Comparison of ENCODE assay signal across 8 mouse cellular contexts in the genomic region with DNA sequence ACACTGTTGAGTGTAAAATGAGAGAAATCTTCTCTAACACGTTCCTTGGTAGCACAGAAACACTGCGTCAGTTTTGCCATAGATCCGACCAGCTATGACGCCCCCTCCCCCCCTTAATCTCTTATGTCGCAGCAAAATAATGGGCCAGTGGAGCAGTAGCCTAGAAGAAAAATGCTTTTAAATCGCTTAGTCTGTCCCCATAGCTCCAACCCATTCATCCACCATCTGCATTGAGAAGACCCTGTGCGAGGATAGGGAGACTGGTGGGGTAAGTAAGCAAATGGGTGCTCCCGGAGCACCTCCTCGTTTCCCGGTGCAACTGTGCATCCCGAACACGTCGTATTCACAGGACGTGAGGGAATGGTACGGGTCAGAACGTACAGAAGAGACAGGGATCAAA. TPM values are rescaled to one million over a fixed set of nuclear protein-coding genes. Genes with fewer than 3 reads are reported as not detected.
DNase-seq lines count a peak whose midpoint lies in the region; ATAC-seq lines count a peak whose summit lies in the region.

No protein-coding gene starts in this region.

- peak overlapping the region; percentile 44 for H3K9ac ChIP-seq in lung, embryonic 15.5 days
- H3K9ac ChIP-seq in forebrain, embryonic 15.5 days (replicated peaks), result peak overlapping the region; percentile 88

- H3K79me2 ChIP-seq in macrophage (ENCODE audit: inconsistent target), result no peaks in the 10 kb centered on the region

- peak overlapping the region; percentile 92 for H3K4me3 ChIP-seq in lung, embryonic 15.5 days
- H3K4me3 ChIP-seq in forebrain, embryonic 15.5 days, result peak overlapping the region; percentile 100
- peak overlapping the region; percentile 89 for H3K4me3 ChIP-seq in macrophage (ENCODE audit: inconsistent target)

- peak overlapping the region; percentile 63 for H3K4me2 ChIP-seq in lung, embryonic 15.5 days
- H3K4me2 ChIP-seq in forebrain, embryonic 15.5 days (replicated peaks), result peak overlapping the region; percentile 94

- ATAC-seq in CD4-positive, CD25-positive, alpha-beta regulatory T cell, adult 4 months, result no peak
- peak; percentile 2; the same call in 1 of the 2 replicates for ATAC-seq in lung, embryonic 15.5 days (ENCODE audit: borderline replicate concordance, extremely low read depth, low FRiP score, low TSS enrichment)
- peak; percentile 11 for ATAC-seq in forebrain, embryonic 15.5 days (replicated peaks)

- H3K36me3 ChIP-seq in lung, embryonic 15.5 days, result no peaks in the 10 kb centered on the region
- no peaks in the 10 kb centered on the region for H3K36me3 ChIP-seq in forebrain, embryonic 15.5 days
- H3K36me3 ChIP-seq in macrophage (ENCODE audit: inconsistent target), result no peaks in the 10 kb centered on the region

- peak; percentile 27 for DNase-seq in CD4-positive, CD25-positive, alpha-beta regulatory T cell, adult 2 months (ENCODE audit: low read depth, low spot score)
- DNase-seq in lung, postnatal 4 days, result no peak
- no peak for DNase-seq in spleen, adult 12 weeks (ENCODE audit: low spot score)
- no peak for DNase-seq in right cerebral cortex, postnatal 36 days (ENCODE audit: low spot score in 2 of 2)

- H3K27ac ChIP-seq in lung, embryonic 15.5 days, result peak overlapping the region; percentile 58
- peak overlapping the region; percentile 89 for H3K27ac ChIP-seq in forebrain, embryonic 15.5 days (replicated peaks)
- peak overlapping the region; percentile 80 for H3K27ac ChIP-seq in macrophage

- H3K9me3 ChIP-seq in lung, embryonic 15.5 days, result no peaks in the 10 kb centered on the region
- H3K9me3 ChIP-seq in forebrain, embryonic 15.5 days, result no peaks in the 10 kb centered on the region

- peaks cover 14% of the 10 kb centered on the region for H3K4me1 ChIP-seq in lung, embryonic 15.5 days
- peaks cover 24% of the 10 kb centered on the region for H3K4me1 ChIP-seq in forebrain, embryonic 15.5 days

- WGBS in lung, embryonic 15.5 days, result under 1% methylated on average over 16 of the region's 16 CpGs
- under 1% methylated on average over 16 of the region's 16 CpGs for WGBS in forebrain, embryonic 15.5 days
- 1% methylated on average over 16 of the region's 16 CpGs for WGBS in macrophage (ENCODE audit: missing documents)

- no peaks in the 10 kb centered on the region for H3K27me3 ChIP-seq in lung, embryonic 15.5 days
- no peaks in the 10 kb centered on the region for H3K27me3 ChIP-seq in forebrain, embryonic 15.5 days

RNA-seq across cellular contexts. Expression of gene Prepl, which starts 0.4 kb away (rescaled TPM):
- polyA plus RNA-seq in CD4-positive, CD25-positive, alpha-beta regulatory T cell, adult 4 months (2017; shearing (Covaris generic)), result 10 to 100 TPM; 11.3 to 12.3 TPM
- polyA plus RNA-seq in lung, embryonic 15.5 days (2015; fragmentation: Nextera tagmentation; extraction: Ambion mirVana), result 21.7 and 23.8 TPM in 2 replicates
- polyA plus RNA-seq in forebrain, embryonic 15.5 days (2015; fragmentation: Nextera tagmentation; extraction: Ambion mirVana), result 56.1 and 62.0 TPM in 2 replicates
- total RNA-seq in macrophage (2018; cell fraction: chromatin; rRNA removed), result 10 to 100 TPM in 24 of 26 experiments, 1 to 10 TPM in 2; 5.0 to 59.5 (median 39.9) TPM
- 10 to 100 TPM in 23 of 26 experiments, 1 to 10 TPM in 3; 8.3 to 14.3 (median 12.3) TPM for total RNA-seq in macrophage (2018; cell fraction: cytosol; rRNA removed)
- total RNA-seq in macrophage (2018; cell fraction: nucleus; rRNA removed), result 10 to 100 TPM in 24 of 26 experiments, 1 to 10 TPM in 2; 6.2 to 54.4 (median 28.8) TPM
- polyA plus RNA-seq in macrophage (2018), result 10.6 to 12.9 TPM (median 11.9 TPM) in 3 replicates

RNA-seq across cellular contexts. Expression of gene Camkmt, which starts 0.7 kb away (rescaled TPM):
- polyA plus RNA-seq in CD4-positive, CD25-positive, alpha-beta regulatory T cell, adult 4 months (2017; shearing (Covaris generic)), result 1 to 10 TPM; 5.7 to 7.4 TPM
- 11.4 and 12.4 TPM in 2 replicates for polyA plus RNA-seq in lung, embryonic 15.5 days (2015; fragmentation: Nextera tagmentation; extraction: Ambion mirVana)
- polyA plus RNA-seq in forebrain, embryonic 15.5 days (2015; fragmentation: Nextera tagmentation; extraction: Ambion mirVana), result 19.3 TPM in 2 replicates
- total RNA-seq in macrophage (2018; cell fraction: chromatin; rRNA removed), result 10 to 100 TPM in 24 of 26 experiments, 1 to 10 TPM in 2; 4.8 to 28.7 (median 19.9) TPM
- total RNA-seq in macrophage (2018; cell fraction: cytosol; rRNA removed), result 1 to 10 TPM; 2.2 to 5.0 (median 3.2) TPM
- total RNA-seq in macrophage (2018; cell fraction: nucleus; rRNA removed), result 10 to 100 TPM in 16 of 26 experiments, 1 to 10 TPM in 10; 3.4 to 23.1 (median 11.7) TPM
- polyA plus RNA-seq in macrophage (2018), result 1.6 to 4.7 TPM (median 2.5 TPM) in 3 replicates
